In genomic region chr13:36730341-36730761, GRCm38 (mm10) we compare ENCODE assay signal across 9 mouse cellular contexts. TPM values are rescaled to one million over a fixed set of nuclear protein-coding genes. Genes with fewer than 3 reads are reported as not detected.
DNase-seq lines count a peak whose midpoint lies in the region; ATAC-seq lines count a peak whose summit lies in the region.
"Had no signal": no experiment of that assay in that cellular context is flagged by ENCODE, and none has a peak within 500 bp of the region (broad histone marks: within the 10 kb centered on the region; RNA-seq: fewer than 3 reads in every experiment).

No protein-coding gene starts in this region.

- WGBS in hindbrain, embryonic 16.5 days = 4% methylated on average over 14 of the region's 14 CpGs
- 2% methylated on average over 14 of the region's 14 CpGs for WGBS in neural tube, embryonic 14.5 days
- WGBS in heart, embryonic 10.5 days = 9% methylated on average over 14 of the region's 14 CpGs

- peaks cover 13% of the 10 kb centered on the region for H3K27me3 ChIP-seq in hindbrain, embryonic 16.5 days (replicated peaks; ENCODE audit: control insufficient read depth, insufficient read depth, low read length)
- peaks cover 12% of the 10 kb centered on the region for H3K27me3 ChIP-seq in neural tube, embryonic 14.5 days (ENCODE audit: control insufficient read depth, insufficient read depth, low read length)
- H3K27me3 ChIP-seq in heart, embryonic 10.5 days (ENCODE audit: insufficient read depth, poor library complexity, severe bottlenecking) = peaks cover 93% of the 10 kb centered on the region

- H3K9me3 ChIP-seq in hindbrain, embryonic 16.5 days (ENCODE audit: control insufficient read depth, low read length) = no peaks in the 10 kb centered on the region
- H3K9me3 ChIP-seq in neural tube, embryonic 14.5 days (ENCODE audit: control insufficient read depth, low read length) = no peaks in the 10 kb centered on the region
- H3K9me3 ChIP-seq in heart, embryonic 10.5 days = no peaks in the 10 kb centered on the region

- peak; percentile 49 to 56 for DNase-seq in frontal cortex, postnatal 36 days (ENCODE audit: low spot score in 2 of 2)
- no peak for DNase-seq in frontal cortex, postnatal 10 days (ENCODE audit: low spot score in 2 of 2)
- DNase-seq in embryo, embryonic 9.5 days (ENCODE audit: extremely low spot score) = peak; percentile 17
- DNase-seq in kidney, adult 18-20 months = no peak
- DNase-seq in heart, embryonic 10.5 days (ENCODE audit: low spot score) = no peak
- DNase-seq: B cell, adult 2 months had no signal

- peak overlapping the region; percentile 68 for H3K27ac ChIP-seq in hindbrain, embryonic 16.5 days (ENCODE audit: low read depth, low read length)
- H3K27ac ChIP-seq in neural tube, embryonic 14.5 days (ENCODE audit: low read depth, low read length) = peak overlapping the region; percentile 82
- no peak overlapping the region for H3K27ac ChIP-seq in heart, embryonic 10.5 days

- ATAC-seq in hindbrain, embryonic 16.5 days = no peak
- no peak for ATAC-seq in neural tube, embryonic 14.5 days (ENCODE audit: low read depth)
- ATAC-seq in megakaryocyte-erythroid progenitor cell, adult 5-6 weeks (replicated peaks; ENCODE audit: low FRiP score, low TSS enrichment, poor library complexity, severe bottlenecking) = no peak

- no peaks in the 10 kb centered on the region for H3K36me3 ChIP-seq in hindbrain, embryonic 16.5 days (ENCODE audit: control insufficient read depth, insufficient read depth, low read length)
- H3K36me3 ChIP-seq in neural tube, embryonic 14.5 days (ENCODE audit: control insufficient read depth, insufficient read depth, low read length) = no peaks in the 10 kb centered on the region
- H3K36me3 ChIP-seq in heart, embryonic 10.5 days = no peaks in the 10 kb centered on the region

- H3K4me2 ChIP-seq in hindbrain, embryonic 16.5 days (ENCODE audit: low read length) = peak overlapping the region; percentile 55
- H3K4me2 ChIP-seq in neural tube, embryonic 14.5 days (ENCODE audit: low read depth, low read length) = peak overlapping the region; percentile 70

- peaks cover 6% of the 10 kb centered on the region for H3K4me1 ChIP-seq in hindbrain, embryonic 16.5 days (ENCODE audit: control insufficient read depth, insufficient read depth, low read depth, low read length)
- peaks cover 6% of the 10 kb centered on the region; the same call in 1 of the 2 replicates for H3K4me1 ChIP-seq in neural tube, embryonic 14.5 days (ENCODE audit: control insufficient read depth, insufficient read depth, low read length)
- peaks cover 33% of the 10 kb centered on the region for H3K4me1 ChIP-seq in heart, embryonic 10.5 days

- H3K9ac ChIP-seq in hindbrain, embryonic 16.5 days (ENCODE audit: low read depth, low read length) = peak overlapping the region; percentile 73
- peak overlapping the region; percentile 73 for H3K9ac ChIP-seq in neural tube, embryonic 14.5 days (replicated peaks; ENCODE audit: low read depth, low read length)

- H3K4me3 ChIP-seq in hindbrain, embryonic 16.5 days (ENCODE audit: low read length) = peak overlapping the region; percentile 45
- peak overlapping the region; percentile 46 for H3K4me3 ChIP-seq in neural tube, embryonic 14.5 days (ENCODE audit: low read depth, low read length)
- H3K4me3 ChIP-seq in heart, embryonic 10.5 days = no peak overlapping the region

RNA-seq across cellular contexts. Expression of gene Nrn1, which starts 4.6 kb away (rescaled TPM):
- polyA plus RNA-seq in hindbrain, embryonic 16.5 days (2015; fragmentation: Nextera tagmentation; extraction: Ambion mirVana) = 76.5 and 87.1 TPM in 2 replicates
- 60.9 and 69.7 TPM in 2 replicates for polyA plus RNA-seq in neural tube, embryonic 14.5 days (2014; fragmentation: Nextera tagmentation; extraction: Ambion mirVana)
- not detected in 2 replicates for total RNA-seq in megakaryocyte-erythroid progenitor cell, adult 5-6 weeks (2014; fragmentation: Nextera tagmentation)
- total RNA-seq in megakaryocyte-erythroid progenitor cell, adult 5-6 weeks (2017) = not detected in 2 replicates
- 1.7 and 3.8 TPM in 2 replicates for polyA plus RNA-seq in heart, embryonic 10.5 days (2016; fragmentation: Nextera tagmentation; extraction: Ambion mirVana)

Comparison
In these comparisons a context has a peak if more than half of its experiments do, and no peak if none do; other contexts are left out.
1. DNase-seq: peak in frontal cortex, postnatal 36 days (2 of 2) and embryo, embryonic 9.5 days (single experiment); none in frontal cortex, postnatal 10 days (0 of 2), kidney, adult 18-20 months (single experiment) and heart, embryonic 10.5 days (single experiment).
2. RNA of gene Nrn1, which starts 4.6 kb away (polyA plus RNA-seq): 76.5 to 87.1 TPM in hindbrain, embryonic 16.5 days and 60.9 to 69.7 TPM in neural tube, embryonic 14.5 days; 1.7 to 3.8 TPM in heart, embryonic 10.5 days; every median in the first group is over 10 times any median in the second.